Mouse (Mus musculus): ENCODE data around the gene Dnaja1. TPM values are rescaled to one million over a fixed set of nuclear protein-coding genes. Genes with fewer than 3 reads are reported as not detected.

Gene Dnaja1
- 669 and 677 TPM in 2 replicates for polyA plus RNA-seq (2014; fragmentation: Nextera tagmentation; extraction: Ambion mirVana)

DNA sequence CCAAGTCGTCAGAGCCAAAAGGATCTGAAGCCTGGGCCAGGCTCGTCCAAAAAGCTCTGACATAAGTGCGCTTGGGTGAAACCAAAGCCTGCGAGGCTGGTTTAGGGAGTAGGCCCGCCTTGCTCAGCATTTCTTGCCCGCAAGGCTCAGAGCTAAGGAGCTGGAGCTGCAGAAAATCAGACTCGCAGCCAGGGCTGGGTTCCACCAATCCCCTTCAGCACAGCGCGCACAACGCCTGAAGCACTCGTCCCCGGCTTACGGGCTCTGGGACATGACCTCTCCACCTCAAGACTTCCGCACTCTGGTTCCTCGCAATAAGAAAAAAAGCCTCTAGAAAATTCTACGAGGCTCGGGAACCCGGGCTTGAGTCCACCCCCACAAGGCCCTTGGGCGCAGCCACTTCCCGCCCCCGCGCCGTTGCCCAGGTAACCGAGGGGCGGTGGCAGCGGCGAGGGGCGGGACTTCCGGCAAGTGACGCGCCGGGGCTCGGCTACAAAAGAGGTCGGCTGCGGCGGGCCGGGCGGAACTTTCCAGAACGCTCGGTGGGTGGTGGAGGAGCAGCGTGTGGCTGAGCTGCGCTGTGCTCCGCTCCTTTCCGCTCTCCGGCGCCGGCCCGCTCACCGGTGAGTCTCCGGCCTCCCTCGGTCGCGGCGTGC lies at the start of gene Dnaja1:
Gene Dnaja1, plus strand, starts transcription at position 140 of the 656 bp plus-strand sequence.
- H3K27me3 ChIP-seq (ENCODE audit: control insufficient read depth, insufficient read depth, low read length) = no peaks in the 10 kb centered on the region
- DNase-seq (peak; percentile 98), ATAC-seq (ENCODE audit: low FRiP score, low TSS enrichment) (peak; percentile 94)
- H3K27ac ChIP-seq (replicated peaks; ENCODE audit: low read depth, low read length) = peak within 1 kb of the TSS; percentile 100
- peak within 1 kb of the TSS; percentile 96 for H3K9ac ChIP-seq (replicated peaks; ENCODE audit: low read length)
- peaks cover 31% of the 10 kb centered on the region for H3K36me3 ChIP-seq (ENCODE audit: control insufficient read depth, insufficient read depth, low read length)
- peak within 1 kb of the TSS; percentile 85 for H3K4me2 ChIP-seq (ENCODE audit: low read length)
- peaks cover 37% of the 10 kb centered on the region for H3K4me1 ChIP-seq (ENCODE audit: control insufficient read depth, insufficient read depth, low read length)
- H3K9me3 ChIP-seq (ENCODE audit: control insufficient read depth, low read length) = no peaks in the 10 kb centered on the region
- H3K4me3 ChIP-seq (replicated peaks; ENCODE audit: low read depth, low read length) = peak within 1 kb of the TSS; percentile 90
- under 1% methylated on average over 54 of the region's 54 CpGs for WGBS

DNA sequence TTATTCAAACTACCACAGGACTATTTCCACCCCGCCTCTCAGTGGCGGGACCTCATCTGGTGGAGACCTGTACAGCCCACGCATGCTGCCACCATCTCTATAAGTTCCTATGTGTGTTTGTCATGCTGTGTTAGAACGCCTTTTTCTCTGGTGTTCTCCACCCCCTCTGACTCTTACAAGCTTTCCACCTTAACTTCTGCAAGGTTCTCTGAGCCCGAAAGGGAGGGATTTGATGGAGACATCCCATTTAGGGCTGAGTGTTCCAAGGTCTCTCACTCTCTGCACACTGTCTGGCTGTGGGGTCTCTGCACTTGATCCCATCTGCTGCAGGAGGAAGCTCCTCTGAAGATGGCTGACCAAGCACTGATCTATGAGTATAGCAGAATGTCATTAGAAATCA lies 48.4 kb upstream of the Dnaja1 start:
- H3K4me3 ChIP-seq (replicated peaks; ENCODE audit: low read depth, low read length) = no peak overlapping the region
- H3K27me3 ChIP-seq (ENCODE audit: control insufficient read depth, insufficient read depth, low read length) = no peaks in the 10 kb centered on the region
- H3K36me3 ChIP-seq (ENCODE audit: control insufficient read depth, insufficient read depth, low read length) = no peaks in the 10 kb centered on the region
- DNase-seq (no peak), ATAC-seq (ENCODE audit: low FRiP score, low TSS enrichment) (no peak)
- no peaks in the 10 kb centered on the region for H3K4me1 ChIP-seq (ENCODE audit: control insufficient read depth, insufficient read depth, low read length)
- H3K9me3 ChIP-seq (ENCODE audit: control insufficient read depth, low read length) = no peaks in the 10 kb centered on the region
- no peak overlapping the region for H3K4me2 ChIP-seq (ENCODE audit: low read length)
- 94% methylated on average over 5 of the region's 5 CpGs for WGBS
- H3K9ac ChIP-seq (replicated peaks; ENCODE audit: low read length) = no peak overlapping the region
- no peak overlapping the region for H3K27ac ChIP-seq (replicated peaks; ENCODE audit: low read depth, low read length)

DNA sequence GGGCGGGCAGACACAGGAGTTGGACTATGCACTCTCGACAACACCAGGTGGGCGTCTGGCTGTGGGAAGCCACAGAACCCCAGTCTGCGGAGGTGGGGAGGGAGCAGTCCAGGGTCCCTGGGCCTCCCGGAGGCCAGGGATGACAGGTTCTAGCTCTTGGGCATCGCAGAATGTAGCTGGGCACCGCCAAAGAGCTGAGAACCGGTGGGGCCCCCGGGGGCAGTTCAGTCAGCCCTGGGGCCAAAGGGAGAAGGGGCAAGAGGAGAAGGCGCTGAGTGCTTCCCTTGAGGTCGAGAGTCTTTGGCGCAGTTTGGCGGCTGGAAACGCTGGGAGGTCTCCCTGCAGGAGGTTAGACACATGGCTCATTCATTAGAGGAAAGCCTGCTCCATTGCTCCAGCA lies 45.6 kb upstream of the Dnaja1 start:
- no peak for ATAC-seq (ENCODE audit: low FRiP score, low TSS enrichment)

GRCm38 (mm10) chr4:40677132-40677531 lies 44.8 kb upstream of the Dnaja1 start:
- Histone ChIP-seq H3K27ac (replicated peaks; ENCODE audit: low read depth, low read length) (no peak overlapping the region), H3K27me3 (ENCODE audit: control insufficient read depth, insufficient read depth, low read length) (no peaks in the 10 kb centered on the region), H3K9me3 (ENCODE audit: control insufficient read depth, low read length) (no peaks in the 10 kb centered on the region), H3K9ac (replicated peaks; ENCODE audit: low read length) (no peak overlapping the region), H3K4me1 (ENCODE audit: control insufficient read depth, insufficient read depth, low read length) (no peaks in the 10 kb centered on the region), H3K4me3 (replicated peaks; ENCODE audit: low read depth, low read length) (no peak overlapping the region), H3K4me2 (ENCODE audit: low read length) (peak overlapping the region; percentile 35; the same call in 1 of the 2 replicates), H3K36me3 (ENCODE audit: control insufficient read depth, insufficient read depth, low read length) (no peaks in the 10 kb centered on the region)
- no peak for ATAC-seq (ENCODE audit: low FRiP score, low TSS enrichment)
- DNase-seq = peak; percentile 59
- WGBS = 53% methylated on average over 5 of the region's 5 CpGs

More for the DNA sequence above, 45.6 kb upstream of the Dnaja1 start:
- no peaks in the 10 kb centered on the region for H3K36me3 ChIP-seq (ENCODE audit: control insufficient read depth, insufficient read depth, low read length)
- no peak for DNase-seq
- H3K4me2 ChIP-seq (ENCODE audit: low read length) = peak overlapping the region; percentile 35
- H3K4me1 ChIP-seq (ENCODE audit: control insufficient read depth, insufficient read depth, low read length) = no peaks in the 10 kb centered on the region
- no peaks in the 10 kb centered on the region for H3K9me3 ChIP-seq (ENCODE audit: control insufficient read depth, low read length)
- no peak overlapping the region for H3K4me3 ChIP-seq (replicated peaks; ENCODE audit: low read depth, low read length)
- no peak overlapping the region; the same call in 1 of the 2 replicates for H3K9ac ChIP-seq (replicated peaks; ENCODE audit: low read length)
- H3K27ac ChIP-seq (replicated peaks; ENCODE audit: low read depth, low read length) = no peak overlapping the region
- no peaks in the 10 kb centered on the region for H3K27me3 ChIP-seq (ENCODE audit: control insufficient read depth, insufficient read depth, low read length)
- 22% methylated on average over 14 of the region's 14 CpGs for WGBS

- no peaks in the 10 kb centered on the region for H3K9me3 ChIP-seq (ENCODE audit: control insufficient read depth, low read length)
- H3K36me3 ChIP-seq (ENCODE audit: control insufficient read depth, insufficient read depth, low read length) = peaks cover 13% of the 10 kb centered on the region
- H3K27ac ChIP-seq (replicated peaks; ENCODE audit: low read depth, low read length) = no peak overlapping the region
- DNase-seq = peak; percentile 76
- WGBS = 48% methylated on average over 5 of the region's 5 CpGs
- no peak; the same call in 1 of the 2 replicates for ATAC-seq (ENCODE audit: low FRiP score, low TSS enrichment)
- no peak overlapping the region for H3K4me3 ChIP-seq (replicated peaks; ENCODE audit: low read depth, low read length)
- no peaks in the 10 kb centered on the region for H3K4me1 ChIP-seq (ENCODE audit: control insufficient read depth, insufficient read depth, low read length)
- H3K9ac ChIP-seq (replicated peaks; ENCODE audit: low read length) = no peak overlapping the region
- H3K4me2 ChIP-seq (ENCODE audit: low read length) = no peak overlapping the region
- H3K27me3 ChIP-seq (ENCODE audit: control insufficient read depth, insufficient read depth, low read length) = no peaks in the 10 kb centered on the region
Observed at GRCm38 (mm10) chr4:40680250-40680860, 41.6 kb upstream of the Dnaja1 start.

DNA sequence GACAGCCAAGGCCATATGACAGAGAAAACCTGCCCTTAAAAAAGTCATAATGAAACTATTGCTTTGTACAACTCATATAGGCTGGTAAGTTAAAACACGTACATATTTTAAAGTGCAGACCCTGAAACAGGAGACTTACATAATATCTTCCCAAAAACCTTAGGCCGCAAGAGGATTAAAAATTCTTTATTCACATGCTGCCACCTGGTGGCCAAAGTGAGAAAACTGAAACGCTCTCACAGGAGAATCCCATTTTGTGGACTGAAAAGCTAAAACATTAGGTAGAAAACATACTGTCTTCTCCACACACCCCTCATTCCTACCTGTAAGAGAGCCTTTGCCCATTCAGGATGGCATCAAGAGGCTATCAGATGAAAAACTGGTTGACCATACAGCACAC lies 40.0 kb upstream of the Dnaja1 start:
- Histone ChIP-seq H3K36me3 (ENCODE audit: control insufficient read depth, insufficient read depth, low read length) (peaks cover 28% of the 10 kb centered on the region), H3K9ac (replicated peaks; ENCODE audit: low read length) (no peak overlapping the region), H3K4me3 (replicated peaks; ENCODE audit: low read depth, low read length) (no peak overlapping the region), H3K4me2 (ENCODE audit: low read length) (no peak overlapping the region), H3K4me1 (ENCODE audit: control insufficient read depth, insufficient read depth, low read length) (no peaks in the 10 kb centered on the region), H3K27ac (replicated peaks; ENCODE audit: low read depth, low read length) (no peak overlapping the region), H3K9me3 (ENCODE audit: control insufficient read depth, low read length) (no peaks in the 10 kb centered on the region), H3K27me3 (ENCODE audit: control insufficient read depth, insufficient read depth, low read length) (no peaks in the 10 kb centered on the region)
- peak; percentile 90 for DNase-seq
- ATAC-seq (ENCODE audit: low FRiP score, low TSS enrichment) = peak; percentile 18; the same call in 1 of the 2 replicates
- WGBS = 22% methylated on average over 3 of the region's 3 CpGs

DNA sequence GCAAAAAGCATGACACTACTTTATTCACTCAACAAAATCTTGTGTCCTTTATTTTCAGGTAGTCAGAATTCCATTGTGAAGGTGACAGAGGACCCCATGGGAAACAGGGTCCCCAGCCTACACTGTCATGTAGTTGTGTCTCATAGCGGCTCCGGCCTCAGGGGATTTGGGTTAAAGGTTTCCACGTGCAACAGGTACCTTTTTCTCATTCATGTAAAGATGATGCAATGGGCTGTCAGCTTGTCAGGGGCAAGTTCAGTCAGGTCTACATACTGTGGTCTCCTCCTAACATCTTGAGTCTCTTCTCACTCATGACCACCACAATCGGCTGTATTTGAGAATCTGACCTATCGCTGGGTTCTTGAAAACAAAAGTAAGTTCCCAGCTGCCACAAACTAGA lies 39.6 kb upstream of the Dnaja1 start:
- H3K4me1 ChIP-seq (ENCODE audit: control insufficient read depth, insufficient read depth, low read length) = no peaks in the 10 kb centered on the region
- H3K4me2 ChIP-seq (ENCODE audit: low read length) = no peak overlapping the region
- no peak overlapping the region for H3K9ac ChIP-seq (replicated peaks; ENCODE audit: low read length)
- ATAC-seq (ENCODE audit: low FRiP score, low TSS enrichment) (0 out of 2 replicates have a peak, but pooled peaks have one; percentile 1), DNase-seq (no peak)
- H3K27ac ChIP-seq (replicated peaks; ENCODE audit: low read depth, low read length) = no peak overlapping the region
- H3K36me3 ChIP-seq (ENCODE audit: control insufficient read depth, insufficient read depth, low read length) = peaks cover 32% of the 10 kb centered on the region
- H3K9me3 ChIP-seq (ENCODE audit: control insufficient read depth, low read length) = no peaks in the 10 kb centered on the region
- no peak overlapping the region for H3K4me3 ChIP-seq (replicated peaks; ENCODE audit: low read depth, low read length)
- H3K27me3 ChIP-seq (ENCODE audit: control insufficient read depth, insufficient read depth, low read length) = no peaks in the 10 kb centered on the region
- WGBS = 94% methylated on average over 5 of the region's 5 CpGs

- H3K27me3 ChIP-seq (ENCODE audit: control insufficient read depth, insufficient read depth, low read length) = no peaks in the 10 kb centered on the region
- DNase-seq (no peak), ATAC-seq (ENCODE audit: low FRiP score, low TSS enrichment) (no peak)
- no peak overlapping the region for H3K4me2 ChIP-seq (ENCODE audit: low read length)
- no peak overlapping the region for H3K9ac ChIP-seq (replicated peaks; ENCODE audit: low read length)
- no peak overlapping the region for H3K4me3 ChIP-seq (replicated peaks; ENCODE audit: low read depth, low read length)
- H3K4me1 ChIP-seq (ENCODE audit: control insufficient read depth, insufficient read depth, low read length) = no peaks in the 10 kb centered on the region
- no peak overlapping the region for H3K27ac ChIP-seq (replicated peaks; ENCODE audit: low read depth, low read length)
- H3K9me3 ChIP-seq (ENCODE audit: control insufficient read depth, low read length) = no peaks in the 10 kb centered on the region
- WGBS = 93% methylated on average over 2 of the region's 2 CpGs
- H3K36me3 ChIP-seq (ENCODE audit: control insufficient read depth, insufficient read depth, low read length) = peaks cover 40% of the 10 kb centered on the region
Observed at GRCm38 (mm10) chr4:40683306-40683705, 38.6 kb upstream of the Dnaja1 start.

DNA sequence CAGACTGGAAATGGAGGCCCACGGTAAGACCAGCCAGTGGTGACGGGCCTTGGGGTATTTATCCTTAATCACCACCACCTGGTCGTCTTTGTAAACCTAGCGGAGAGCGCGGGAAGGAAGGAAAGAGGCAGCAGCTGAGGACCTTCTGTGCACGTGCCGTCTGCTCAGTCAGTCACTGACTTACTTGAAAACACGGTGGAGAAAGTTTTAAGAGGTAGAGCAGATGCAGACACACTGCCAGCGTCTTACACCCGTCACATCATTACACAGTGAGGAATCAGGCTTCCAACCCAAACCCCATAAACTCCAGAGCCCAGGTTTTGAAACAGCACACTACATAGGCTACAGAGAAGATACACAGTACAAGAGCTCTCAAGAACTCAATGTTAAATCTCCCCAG lies 30.9 kb upstream of the Dnaja1 start:
- Histone ChIP-seq H3K36me3 (ENCODE audit: control insufficient read depth, insufficient read depth, low read length) (peaks cover 79% of the 10 kb centered on the region), H3K4me1 (ENCODE audit: control insufficient read depth, insufficient read depth, low read length) (no peaks in the 10 kb centered on the region), H3K4me2 (ENCODE audit: low read length) (no peak overlapping the region), H3K27me3 (ENCODE audit: control insufficient read depth, insufficient read depth, low read length) (no peaks in the 10 kb centered on the region), H3K9me3 (ENCODE audit: control insufficient read depth, low read length) (no peaks in the 10 kb centered on the region), H3K9ac (replicated peaks; ENCODE audit: low read length) (no peak overlapping the region), H3K4me3 (replicated peaks; ENCODE audit: low read depth, low read length) (no peak overlapping the region), H3K27ac (replicated peaks; ENCODE audit: low read depth, low read length) (no peak overlapping the region)
- ATAC-seq (ENCODE audit: low FRiP score, low TSS enrichment) (no peak), DNase-seq (no peak)
- WGBS = 92% methylated on average over 11 of the region's 11 CpGs
